Mouse (Mus musculus) skeletal muscle tissue, adult 2 months (tissue): Measurements from ENCODE around the gene Atrip.
A peak's percentile ranks its signal among the peaks of the same experiment; 100 is the strongest.

Experiments
- DNase-seq: peaks from one replicate; pipeline ENCODE4 v3.0.0-alpha.2; 2012; ENCODE audit warnings: low read depth, low spot score

Gene Atrip

GRCm38 (mm10) chr9:109058006-109058765, 15.7 kb downstream of the Atrip start:
- no peak for DNase-seq

GRCm38 (mm10) chr9:109057543-109057942, 16.4 kb downstream of the Atrip start:
- no peak for DNase-seq

- DNase-seq: no peak
These were observed 17.0 kb downstream of the Atrip start for GRCm38 (mm10) chr9:109056916-109057315.

DNA sequence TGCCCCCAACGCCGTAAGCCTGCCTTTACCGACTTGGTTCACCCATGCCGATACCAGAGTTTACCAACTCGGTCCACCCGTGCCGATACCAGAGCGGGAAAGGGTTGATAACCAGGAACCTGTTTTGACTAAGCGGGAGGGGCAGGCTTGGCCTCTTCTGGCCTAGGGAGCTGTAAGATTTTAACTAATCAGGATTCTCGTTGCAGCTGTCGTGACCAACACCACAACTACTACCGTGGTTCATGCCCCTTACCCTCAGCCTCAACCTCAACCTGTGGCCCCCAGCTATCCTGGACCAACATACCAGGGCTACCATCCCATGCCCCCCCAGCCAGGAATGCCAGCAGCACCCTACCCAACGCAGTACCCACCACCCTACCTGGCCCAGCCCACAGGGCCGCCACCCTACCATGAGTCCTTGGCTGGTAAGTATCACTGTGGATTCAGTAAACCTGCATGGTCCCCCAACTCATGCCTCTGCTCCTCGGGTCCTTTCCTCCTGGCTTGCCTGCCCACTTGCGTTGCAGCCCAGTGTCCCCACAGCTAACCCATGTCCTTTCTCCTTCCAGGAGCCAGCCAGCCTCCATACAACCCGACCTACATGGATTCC, 17.7 kb downstream of the Atrip start:
- DNase-seq: no peak

DNA sequence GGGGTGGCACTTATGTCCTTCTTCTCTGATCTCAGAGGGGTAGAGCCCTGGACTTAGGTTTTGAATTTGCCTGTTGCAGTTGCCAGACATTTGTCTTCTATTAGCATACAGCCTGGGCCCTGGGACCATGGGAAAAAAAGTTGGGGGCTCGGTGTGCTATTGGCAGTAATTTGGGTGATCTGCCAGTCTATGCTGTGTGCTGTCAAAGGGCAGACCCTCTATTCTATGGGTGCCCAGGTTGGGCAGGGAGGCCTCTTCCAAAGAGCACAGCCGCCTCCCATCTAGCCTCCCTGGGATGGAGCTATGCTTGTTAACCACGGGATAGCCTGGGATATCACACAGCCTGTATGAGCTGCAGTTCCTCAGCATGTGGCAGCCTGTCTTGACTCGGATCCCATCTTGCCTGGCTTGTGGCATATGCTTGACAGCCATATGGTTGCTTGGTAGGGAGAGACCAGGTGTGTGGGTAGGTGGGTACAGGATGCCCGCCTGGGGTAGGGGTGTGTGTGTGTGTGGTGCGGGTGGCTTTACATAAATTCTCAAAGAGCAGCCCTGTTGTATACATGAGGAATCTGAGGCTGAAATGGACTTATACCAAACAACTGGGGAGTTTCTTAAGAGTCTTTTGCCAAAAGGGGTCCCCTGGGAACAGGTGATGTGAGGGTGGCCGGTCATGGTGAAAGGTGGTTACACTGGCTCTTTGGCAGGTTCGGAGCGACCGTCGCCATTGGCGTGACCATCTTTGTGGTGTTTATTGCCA, 18.5 kb downstream of the Atrip start:
- no peak for DNase-seq

- peak; percentile 80 for DNase-seq
These were observed 19.2 kb downstream of the Atrip start for GRCm38 (mm10) chr9:109054712-109055111.

- no peak for DNase-seq
These were observed 20.1 kb downstream of the Atrip start for GRCm38 (mm10) chr9:109053851-109054250.

DNA sequence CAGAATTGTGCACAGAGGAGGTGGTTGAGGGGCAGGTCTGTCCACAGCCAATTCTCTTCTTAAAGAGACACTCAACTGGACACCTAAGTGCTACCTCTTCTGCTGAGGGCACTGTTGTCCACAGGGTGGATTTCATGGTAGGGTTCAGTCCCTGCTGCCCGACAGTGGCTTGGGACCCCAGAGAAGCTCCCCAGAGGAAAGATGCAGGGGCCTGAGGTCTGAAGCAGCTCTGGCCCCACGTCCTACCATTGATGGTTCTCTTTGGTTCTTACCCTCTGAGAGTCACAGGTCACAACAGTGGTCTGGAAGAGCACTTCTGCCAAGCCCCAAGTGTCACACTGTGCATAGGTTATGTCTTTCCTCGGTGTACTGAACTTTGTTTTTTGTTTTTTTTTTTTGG, 20.6 kb downstream of the Atrip start:
- no peak for DNase-seq

DNA sequence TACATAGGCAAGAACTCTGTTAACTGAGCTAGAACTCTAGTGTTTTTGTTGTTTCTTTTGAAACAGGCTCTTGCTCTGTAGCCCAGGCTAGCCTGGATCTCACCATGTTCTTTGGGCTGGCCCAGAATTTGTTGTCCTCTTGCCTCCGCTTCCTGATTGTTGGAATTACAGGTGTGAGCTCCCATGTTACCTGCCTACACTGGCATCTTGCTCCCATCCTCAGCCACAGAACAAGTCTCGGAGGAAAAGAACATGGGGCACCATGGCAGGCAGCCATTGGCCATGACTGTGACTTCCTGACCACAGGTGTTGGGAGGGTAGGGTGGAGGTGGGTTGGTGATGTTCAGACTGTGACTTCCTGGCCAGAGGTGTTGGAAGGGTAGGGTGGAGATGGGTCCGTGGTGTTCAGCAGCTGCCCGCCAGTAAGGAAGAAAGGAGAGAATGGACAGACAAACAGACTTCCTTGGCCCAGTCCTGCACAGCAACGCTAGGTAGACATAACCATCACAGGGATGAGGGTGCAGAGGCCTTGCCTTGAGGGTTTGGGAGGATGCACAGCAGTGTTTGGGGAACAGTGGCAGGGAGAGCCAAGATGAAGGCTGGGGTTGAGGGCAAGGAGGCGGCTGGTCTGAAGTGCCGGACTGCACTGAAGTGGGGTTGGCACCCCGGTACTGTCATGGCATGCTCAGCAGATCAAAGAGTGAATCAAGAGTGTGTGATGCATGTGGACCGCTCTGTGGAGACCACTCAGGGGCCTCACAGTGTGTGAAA, 21.2 kb downstream of the Atrip start:
- no peak for DNase-seq

GRCm38 (mm10) chr9:109051651-109052489, 22.1 kb downstream of the Atrip start:
- no peak for DNase-seq

GRCm38 (mm10) chr9:109051011-109051501, 22.9 kb downstream of the Atrip start:
- no peak for DNase-seq

- DNase-seq: no peak
These were observed 23.3 kb downstream of the Atrip start for GRCm38 (mm10) chr9:109050674-109050997.

GRCm38 (mm10) chr9:109049996-109050673, 23.8 kb downstream of the Atrip start:
- no peak for DNase-seq

- DNase-seq: no peak
These were observed 24.6 kb downstream of the Atrip start for GRCm38 (mm10) chr9:109049316-109049715.

GRCm38 (mm10) chr9:109046306-109046705, 27.6 kb downstream of the Atrip start:
- no peak for DNase-seq

GRCm38 (mm10) chr9:109041351-109041750, 32.6 kb downstream of the Atrip start:
- DNase-seq: no peak

DNA sequence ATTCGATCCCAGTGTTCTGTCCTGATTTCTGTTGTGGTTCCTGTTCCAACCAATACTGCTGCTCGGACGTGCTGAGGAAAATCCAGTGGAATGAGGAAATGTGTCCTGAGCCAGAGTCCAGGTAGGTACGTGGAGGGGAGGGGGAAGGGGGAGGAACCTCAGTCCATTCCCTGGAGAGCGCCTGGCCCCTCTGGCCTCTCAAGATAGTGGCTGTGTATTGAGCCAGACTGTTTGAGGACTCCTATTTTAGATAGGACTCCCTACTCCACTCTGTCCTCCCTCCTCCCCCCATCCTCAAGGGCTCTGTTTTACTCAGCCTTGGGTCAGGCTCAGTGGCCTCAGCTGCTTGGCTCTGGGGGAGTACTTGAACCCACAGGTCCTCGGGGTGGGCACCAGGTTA, 33.0 kb downstream of the Atrip start:
- no peak for DNase-seq

DNA sequence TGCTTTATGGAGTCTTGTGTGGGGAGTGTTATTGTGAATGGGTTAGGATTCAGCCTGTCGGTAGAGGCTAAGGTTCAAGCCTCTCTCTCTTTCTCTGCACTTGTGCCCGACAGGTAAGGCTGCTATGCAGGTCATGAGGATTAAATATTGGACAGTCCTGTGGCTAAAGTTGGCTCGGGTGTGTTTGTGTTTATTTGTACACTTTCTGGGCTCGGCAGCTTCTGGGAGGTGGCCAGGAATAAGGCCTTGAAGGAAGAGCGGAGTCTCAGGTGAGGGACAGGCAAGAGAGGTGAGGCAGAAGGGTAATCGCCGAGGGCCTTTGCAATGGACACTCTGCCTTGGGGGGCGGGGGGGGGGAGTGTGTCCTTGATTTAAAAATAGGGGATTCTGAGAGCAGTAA, 33.7 kb downstream of the Atrip start:
- no peak for DNase-seq

- no peak for DNase-seq
These were observed 34.2 kb downstream of the Atrip start for GRCm38 (mm10) chr9:109039681-109040080.

DNA sequence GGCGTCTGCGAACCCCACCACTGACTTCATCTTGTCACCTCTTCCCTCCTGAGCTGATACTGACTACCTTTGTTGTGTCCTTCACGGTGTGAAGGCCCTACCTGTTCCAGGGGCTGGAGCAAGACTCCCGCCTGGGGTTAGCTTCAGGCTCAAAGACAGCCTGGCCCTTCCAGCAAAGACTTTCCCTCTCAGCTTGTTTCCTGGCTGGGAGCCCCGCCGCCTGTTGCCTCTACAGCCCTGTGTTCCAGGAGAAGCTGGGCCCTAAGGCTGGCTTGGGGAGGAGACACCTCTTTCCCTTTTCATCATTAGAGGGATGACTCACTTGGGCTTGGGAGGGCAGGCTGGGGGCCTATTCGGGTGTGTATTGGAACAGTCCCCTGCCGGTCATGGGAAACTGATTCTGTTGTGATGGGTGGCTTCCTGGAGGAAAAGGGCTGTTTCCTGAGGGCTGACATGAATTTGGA, 35.0 kb downstream of the Atrip start:
- peak; percentile 56 for DNase-seq
